Mouse (Mus musculus): ENCODE data around the gene Gm14296.
"Not testable (repeated sequence)": the region's sequence is repeated elsewhere in the genome, so short reads cannot be mapped to it uniquely, and the experiment has no call there.

The Gm14296 gene

DNA sequence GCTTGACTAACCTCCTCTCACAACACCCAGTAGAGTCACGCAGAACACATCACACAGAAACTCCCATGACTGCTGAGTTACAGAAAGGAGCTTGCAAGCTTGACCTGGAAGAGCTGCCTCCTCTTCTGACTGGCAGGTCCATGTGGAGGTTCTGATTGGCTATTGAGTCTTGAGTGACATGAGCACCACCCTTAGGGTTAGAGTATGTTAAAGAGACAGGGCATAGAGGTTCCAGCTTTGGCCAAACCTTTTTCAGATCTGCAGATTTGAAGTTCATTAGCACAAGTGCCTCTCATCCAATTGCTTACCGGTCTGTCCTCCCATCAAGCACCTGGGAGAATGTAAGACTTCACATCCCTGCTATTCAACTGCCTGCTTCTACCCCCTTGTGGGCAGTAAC, at the start of gene Gm14296:
TSS of gene Gm14296 (minus strand) at position 101 of the 400 bp plus-strand sequence.
- not testable (repeated sequence) for DNase-seq (ENCODE audit: low spot score)

DNA sequence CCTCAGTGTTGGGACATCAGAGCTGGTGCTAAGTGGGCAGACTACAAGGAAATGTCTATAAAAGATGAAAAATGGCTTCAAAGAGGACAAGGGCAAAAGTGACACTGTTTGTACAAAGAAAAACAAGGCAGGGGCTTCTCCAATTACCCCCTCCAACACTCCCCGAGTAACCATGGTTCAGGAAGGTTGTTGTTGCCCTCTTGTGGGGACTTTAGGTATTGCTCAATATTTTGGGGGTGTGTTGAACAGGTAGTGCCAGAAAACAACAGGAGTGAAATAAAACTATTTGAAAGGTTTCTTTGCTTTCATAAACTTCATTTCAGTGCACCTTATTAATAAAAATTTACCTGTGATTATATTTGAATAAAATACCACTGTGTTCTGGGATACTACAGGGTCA, 22.1 kb downstream of the Gm14296 start:
- DNase-seq (ENCODE audit: low spot score), result not testable (repeated sequence)
